Mouse (Mus musculus): ENCODE data around the gene Rdx. TPM values are rescaled to one million over a fixed set of nuclear protein-coding genes. Genes with fewer than 3 reads are reported as not detected.
A peak's percentile ranks its signal among the peaks of the same experiment; 100 is the strongest.

Gene Rdx
- polyA plus RNA-seq, 1 experiment from 2014 or later = 81.4 TPM

DNA sequence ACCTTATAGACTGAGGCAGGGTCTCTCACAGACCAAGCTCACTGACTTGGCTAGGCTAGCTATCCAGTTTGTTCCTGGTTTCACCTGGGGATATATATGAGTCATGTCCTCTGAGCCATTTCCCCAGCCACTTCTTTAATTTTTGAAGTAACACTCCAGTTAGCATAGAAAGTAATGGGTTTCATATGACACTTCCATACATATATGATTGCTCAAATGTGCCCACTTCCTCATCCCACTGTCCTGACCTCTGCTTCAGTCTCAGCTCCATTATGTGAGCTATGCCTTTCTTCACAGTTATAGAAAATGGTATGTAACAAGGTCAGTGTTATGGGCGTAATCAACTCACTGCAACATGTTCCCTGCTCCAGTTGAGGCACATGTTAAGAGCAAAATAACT is 28.5 kb upstream of the Rdx start:
- Histone ChIP-seq H3K4me1 (ENCODE audit: control insufficient read depth, insufficient read depth, low read length) (no peaks in the 10 kb centered on the region), H3K36me3 (ENCODE audit: control insufficient read depth, insufficient read depth, low read length) (no peaks in the 10 kb centered on the region), H3K27ac (ENCODE audit: low read length) (no peak overlapping the region), H3K9ac (ENCODE audit: low read length) (no peak overlapping the region), H3K9me3 (replicated peaks; ENCODE audit: control insufficient read depth, low read length) (no peaks in the 10 kb centered on the region), H3K27me3 (ENCODE audit: control insufficient read depth, insufficient read depth, low read length) (no peaks in the 10 kb centered on the region), H3K4me2 (ENCODE audit: low read depth, low read length) (no peak overlapping the region), H3K4me3 (replicated peaks; ENCODE audit: low read length) (no peak overlapping the region)
- WGBS = 86% methylated on average over 1 of the region's 1 CpGs
- no peak for ATAC-seq (ENCODE audit: insufficient read depth, low FRiP score)

DNA sequence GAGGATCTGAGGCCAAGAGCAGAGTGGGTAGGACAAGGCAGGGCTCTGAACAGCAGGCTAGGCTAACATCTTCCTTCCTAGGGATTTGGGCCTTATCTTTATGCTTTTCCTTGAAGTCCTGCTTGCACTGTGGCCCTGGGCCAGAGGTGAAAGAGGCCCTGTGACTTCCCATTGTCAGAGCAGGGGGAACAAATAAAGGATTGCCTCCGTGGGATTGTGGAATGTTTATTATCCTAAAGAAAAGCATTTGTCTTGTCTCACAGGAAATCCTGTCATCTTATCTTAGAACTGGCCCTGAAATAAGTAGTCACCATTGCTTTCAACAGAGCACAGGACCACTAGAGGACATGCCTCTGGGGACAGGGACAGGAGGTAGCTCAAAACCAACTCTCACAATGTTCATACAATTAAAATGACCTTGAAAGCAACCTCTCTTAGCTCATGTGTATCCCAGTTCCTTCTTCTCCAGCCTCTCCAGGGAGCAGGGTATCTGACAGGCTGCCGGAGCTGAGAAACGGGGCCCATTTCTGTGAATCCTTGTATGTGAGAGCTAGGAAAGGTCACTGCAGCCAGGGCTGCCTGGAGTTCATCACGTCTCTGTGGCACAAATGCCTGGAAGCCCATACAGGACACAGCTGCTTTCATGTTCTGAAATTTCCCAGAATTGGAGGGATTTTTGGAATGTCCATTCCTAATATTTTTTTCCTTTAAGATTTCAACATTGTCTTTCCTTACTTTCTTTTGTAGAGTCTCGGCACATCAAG is 19.5 kb upstream of the Rdx start:
- whole genome bisulfite sequencing = 31% methylated on average over 5 of the region's 5 CpGs
- Histone ChIP-seq H3K9ac (ENCODE audit: low read length) (no peak overlapping the region), H3K36me3 (ENCODE audit: control insufficient read depth, insufficient read depth, low read length) (no peaks in the 10 kb centered on the region), H3K27ac (ENCODE audit: low read length) (peak overlapping the region; percentile 17; the same call in 1 of the 2 replicates), H3K4me2 (ENCODE audit: low read depth, low read length) (no peak overlapping the region), H3K4me3 (replicated peaks; ENCODE audit: low read length) (no peak overlapping the region), H3K27me3 (ENCODE audit: control insufficient read depth, insufficient read depth, low read length) (no peaks in the 10 kb centered on the region), H3K9me3 (replicated peaks; ENCODE audit: control insufficient read depth, low read length) (no peaks in the 10 kb centered on the region), H3K4me1 (ENCODE audit: control insufficient read depth, insufficient read depth, low read length) (peaks cover 6% of the 10 kb centered on the region; the same call in 1 of the 2 replicates)
- no peak for ATAC-seq (ENCODE audit: insufficient read depth, low FRiP score)

GRCm38 (mm10) chr9:52028521-52029405 is 18.2 kb upstream of the Rdx start:
- H3K9me3 ChIP-seq (replicated peaks; ENCODE audit: control insufficient read depth, low read length) = no peaks in the 10 kb centered on the region
- 0 out of 2 replicates have a peak overlapping the region, but pooled peaks have one; percentile 0 for H3K27ac ChIP-seq (ENCODE audit: low read length)
- H3K36me3 ChIP-seq (ENCODE audit: control insufficient read depth, insufficient read depth, low read length) = no peaks in the 10 kb centered on the region
- H3K9ac ChIP-seq (ENCODE audit: low read length) = no peak overlapping the region
- 37% methylated on average over 9 of the region's 9 CpGs for WGBS
- H3K4me1 ChIP-seq (ENCODE audit: control insufficient read depth, insufficient read depth, low read length) = peaks cover 6% of the 10 kb centered on the region; the same call in 1 of the 2 replicates
- no peak overlapping the region for H3K4me3 ChIP-seq (replicated peaks; ENCODE audit: low read length)
- peak; percentile 66; the same call in 1 of the 2 replicates for ATAC-seq (ENCODE audit: insufficient read depth, low FRiP score)
- no peaks in the 10 kb centered on the region for H3K27me3 ChIP-seq (ENCODE audit: control insufficient read depth, insufficient read depth, low read length)
- H3K4me2 ChIP-seq (ENCODE audit: low read depth, low read length) = no peak overlapping the region

- H3K9ac ChIP-seq (ENCODE audit: low read length) = no peak overlapping the region
- H3K27ac ChIP-seq (ENCODE audit: low read length) = no peak overlapping the region
- 63% methylated on average over 2 of the region's 2 CpGs for WGBS
- no peaks in the 10 kb centered on the region for H3K36me3 ChIP-seq (ENCODE audit: control insufficient read depth, insufficient read depth, low read length)
- ATAC-seq (ENCODE audit: insufficient read depth, low FRiP score) = no peak
- H3K4me1 ChIP-seq (ENCODE audit: control insufficient read depth, insufficient read depth, low read length) = peaks cover 6% of the 10 kb centered on the region; the same call in 1 of the 2 replicates
- no peaks in the 10 kb centered on the region for H3K27me3 ChIP-seq (ENCODE audit: control insufficient read depth, insufficient read depth, low read length)
- no peak overlapping the region for H3K4me3 ChIP-seq (replicated peaks; ENCODE audit: low read length)
- H3K9me3 ChIP-seq (replicated peaks; ENCODE audit: control insufficient read depth, low read length) = no peaks in the 10 kb centered on the region
- H3K4me2 ChIP-seq (ENCODE audit: low read depth, low read length) = no peak overlapping the region
Measured at GRCm38 (mm10) chr9:52031501-52031900, 15.5 kb upstream of the Rdx start.

DNA sequence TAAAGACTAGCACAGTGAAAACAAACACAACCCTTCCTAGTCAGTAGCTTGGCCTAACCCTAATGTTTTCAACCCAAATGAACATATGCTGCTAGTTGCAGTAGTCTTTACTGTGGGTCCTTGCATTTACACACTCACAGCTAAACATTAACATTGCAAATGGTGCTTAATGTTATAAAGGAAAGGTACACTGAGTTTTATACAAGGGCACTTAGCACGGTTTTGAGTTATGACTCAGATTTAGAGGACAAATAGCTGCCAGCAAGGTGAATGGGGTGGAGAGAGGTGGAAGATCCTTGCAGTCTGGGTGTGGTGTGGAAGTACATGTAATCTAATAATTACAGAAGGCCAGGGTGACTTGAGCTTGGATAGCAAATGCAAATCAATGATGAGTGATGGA is 9.5 kb upstream of the Rdx start:
- no peak overlapping the region for H3K27ac ChIP-seq (ENCODE audit: low read length)
- H3K4me3 ChIP-seq (replicated peaks; ENCODE audit: low read length) = no peak overlapping the region
- no peak overlapping the region for H3K4me2 ChIP-seq (ENCODE audit: low read depth, low read length)
- WGBS = 67% methylated on average over 1 of the region's 1 CpGs
- no peak for ATAC-seq (ENCODE audit: insufficient read depth, low FRiP score)
- H3K36me3 ChIP-seq (ENCODE audit: control insufficient read depth, insufficient read depth, low read length) = no peaks in the 10 kb centered on the region
- H3K4me1 ChIP-seq (ENCODE audit: control insufficient read depth, insufficient read depth, low read length) = no peaks in the 10 kb centered on the region
- H3K27me3 ChIP-seq (ENCODE audit: control insufficient read depth, insufficient read depth, low read length) = no peaks in the 10 kb centered on the region
- H3K9ac ChIP-seq (ENCODE audit: low read length) = no peak overlapping the region
- no peaks in the 10 kb centered on the region for H3K9me3 ChIP-seq (replicated peaks; ENCODE audit: control insufficient read depth, low read length)

GRCm38 (mm10) chr9:52041657-52042056 is 5.3 kb upstream of the Rdx start:
- no peak overlapping the region for H3K9ac ChIP-seq (ENCODE audit: low read length)
- no peaks in the 10 kb centered on the region for H3K36me3 ChIP-seq (ENCODE audit: control insufficient read depth, insufficient read depth, low read length)
- 43% methylated on average over 2 of the region's 2 CpGs for WGBS
- H3K9me3 ChIP-seq (replicated peaks; ENCODE audit: control insufficient read depth, low read length) = no peaks in the 10 kb centered on the region
- H3K27me3 ChIP-seq (ENCODE audit: control insufficient read depth, insufficient read depth, low read length) = no peaks in the 10 kb centered on the region
- H3K4me3 ChIP-seq (replicated peaks; ENCODE audit: low read length) = no peak overlapping the region
- H3K4me2 ChIP-seq (ENCODE audit: low read depth, low read length) = no peak overlapping the region
- peak; percentile 72; the same call in 1 of the 2 replicates for ATAC-seq (ENCODE audit: insufficient read depth, low FRiP score)
- H3K27ac ChIP-seq (ENCODE audit: low read length) = no peak overlapping the region
- H3K4me1 ChIP-seq (ENCODE audit: control insufficient read depth, insufficient read depth, low read length) = peaks cover 2% of the 10 kb centered on the region; the same call in 1 of the 2 replicates

- Histone ChIP-seq H3K4me3 (replicated peaks; ENCODE audit: low read length) (peak overlapping the region; percentile 97; the same call in 1 of the 2 replicates), H3K9ac (ENCODE audit: low read length) (peak overlapping the region; percentile 99; the same call in 1 of the 2 replicates), H3K4me1 (ENCODE audit: control insufficient read depth, insufficient read depth, low read length) (peaks cover 18% of the 10 kb centered on the region), H3K4me2 (ENCODE audit: low read depth, low read length) (peak overlapping the region; percentile 72; the same call in 1 of the 2 replicates), H3K27ac (ENCODE audit: low read length) (no peak overlapping the region), H3K27me3 (ENCODE audit: control insufficient read depth, insufficient read depth, low read length) (no peaks in the 10 kb centered on the region), H3K36me3 (ENCODE audit: control insufficient read depth, insufficient read depth, low read length) (no peaks in the 10 kb centered on the region), H3K9me3 (replicated peaks; ENCODE audit: control insufficient read depth, low read length) (no peaks in the 10 kb centered on the region)
- WGBS = 29% methylated on average over 5 of the region's 5 CpGs
- ATAC-seq (ENCODE audit: insufficient read depth, low FRiP score) = no peak
Measured at GRCm38 (mm10) chr9:52046686-52047085, 287 bp upstream of the Rdx start.

DNA sequence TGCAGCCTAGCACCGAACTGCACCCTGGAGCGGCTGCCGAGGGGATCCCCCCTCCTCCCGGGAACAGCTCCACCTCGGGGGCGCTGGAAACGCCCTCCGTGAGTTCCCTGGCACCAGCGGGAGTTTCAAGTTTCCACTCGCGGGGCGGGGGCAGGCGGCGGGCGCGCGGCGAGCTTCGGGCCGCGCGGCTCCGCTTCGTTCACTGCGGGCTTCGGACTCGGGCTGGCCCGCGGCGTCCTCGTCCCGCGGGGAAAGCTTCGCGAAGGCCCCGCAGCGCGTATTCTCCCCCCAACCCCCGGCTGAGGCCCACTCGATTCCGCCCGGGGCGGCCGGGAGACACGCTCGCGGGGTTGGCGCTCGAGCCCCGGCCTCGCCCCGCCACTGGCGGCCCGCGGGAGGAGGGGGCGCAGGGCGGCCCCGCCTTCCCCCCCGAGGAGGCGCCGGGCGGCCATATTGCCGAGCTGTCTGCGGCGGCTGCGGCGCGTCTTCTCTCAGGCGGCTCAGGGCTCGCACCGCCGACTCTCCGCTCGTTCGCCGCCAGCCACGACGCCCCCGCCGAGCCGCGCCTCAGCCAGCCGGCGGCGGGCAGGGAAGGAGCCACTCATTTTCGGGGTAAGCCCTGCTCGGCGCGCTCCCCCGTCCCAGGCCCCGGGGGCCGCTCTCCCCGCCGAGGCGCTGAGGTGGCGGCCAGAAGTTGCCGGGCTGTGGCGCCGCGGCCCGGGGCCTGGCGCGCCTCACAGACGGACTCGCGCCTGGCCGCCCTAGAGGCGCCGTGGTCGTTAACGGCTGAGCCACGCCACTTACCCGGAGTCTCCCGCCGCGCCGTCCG is 1.1 kb downstream of the Rdx start:
- Histone ChIP-seq H3K27me3 (ENCODE audit: control insufficient read depth, insufficient read depth, low read length) (no peaks in the 10 kb centered on the region), H3K4me3 (replicated peaks; ENCODE audit: low read length) (peak overlapping the region; percentile 97), H3K4me2 (ENCODE audit: low read depth, low read length) (peak overlapping the region; percentile 72), H3K4me1 (ENCODE audit: control insufficient read depth, insufficient read depth, low read length) (peaks cover 18% of the 10 kb centered on the region), H3K9me3 (replicated peaks; ENCODE audit: control insufficient read depth, low read length) (no peaks in the 10 kb centered on the region), H3K27ac (ENCODE audit: low read length) (peak overlapping the region; percentile 99), H3K9ac (ENCODE audit: low read length) (peak overlapping the region; percentile 99), H3K36me3 (ENCODE audit: control insufficient read depth, insufficient read depth, low read length) (no peaks in the 10 kb centered on the region)
- ATAC-seq (ENCODE audit: insufficient read depth, low FRiP score) = peak; percentile 93
- WGBS = under 1% methylated on average over 103 of the region's 118 CpGs

Data from stomach, embryonic 16.5 days (tissue).